Comparison of ENCODE assay signal across 22 mouse cellular contexts in the genomic region with DNA sequence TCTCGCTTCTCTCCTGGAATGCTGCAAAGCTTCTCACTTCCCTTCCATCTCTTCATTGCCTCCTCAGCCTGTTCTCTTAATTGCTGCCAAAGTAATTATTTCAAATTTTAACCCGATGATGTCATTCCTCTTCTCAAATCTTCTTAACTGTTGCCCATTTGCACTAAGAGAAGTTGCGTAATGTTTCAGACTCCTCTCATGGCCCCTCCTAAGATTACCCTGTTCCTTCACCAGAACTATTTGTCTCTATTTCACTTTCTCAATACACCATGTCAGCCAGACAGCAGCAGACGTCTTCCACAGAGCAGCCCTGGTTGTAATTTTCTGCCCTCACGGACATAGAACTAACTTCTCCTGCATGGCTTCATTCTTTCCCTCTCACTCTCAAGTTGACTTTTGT. TPM values are rescaled to one million over a fixed set of nuclear protein-coding genes. Genes with fewer than 3 reads are reported as not detected.
DNase-seq lines count a peak whose midpoint lies in the region; ATAC-seq and TF ChIP-seq lines count a peak whose summit lies in the region.
"Had no signal": no experiment of that assay in that cellular context is flagged by ENCODE, and none has a peak within 500 bp of the region (broad histone marks: within the 10 kb centered on the region; RNA-seq: fewer than 3 reads in every experiment).

No protein-coding gene starts in this region.

- WGBS in kidney, adult 2 months = 60% methylated on average over 5 of the region's 5 CpGs
- 48% methylated on average over 5 of the region's 5 CpGs for WGBS in lung, postnatal 0 days

- H3K4me3 ChIP-seq in gastrocnemius, adult 2 months = no peak overlapping the region
- H3K4me3 ChIP-seq in kidney, adult 2 months (ENCODE audit: insufficient read depth, low read depth, low read length) = no peak overlapping the region
- H3K4me3 ChIP-seq in lung, postnatal 0 days (ENCODE audit: low read depth, low read length) = no peak overlapping the region
- H3K4me3 ChIP-seq: embryonic facial prominence, embryonic 12.5 days; erythroblast, embryonic 14.5 days; forebrain, embryonic 13.5 days; hindbrain, embryonic 15.5 days; intestine, embryonic 15.5 days; midbrain, embryonic 12.5 days had no signal

- peaks cover 14% of the 10 kb centered on the region for H3K4me1 ChIP-seq in kidney, adult 2 months (ENCODE audit: control insufficient read depth, insufficient read depth, low read length)
- H3K4me1 ChIP-seq in lung, postnatal 0 days (ENCODE audit: insufficient read depth, low read depth, low read length) = no peaks in the 10 kb centered on the region
- H3K4me1 ChIP-seq: embryonic facial prominence, embryonic 12.5 days; hindbrain, embryonic 15.5 days; intestine, embryonic 15.5 days had no signal

- no peak overlapping the region for H3K9ac ChIP-seq in lung, postnatal 0 days (replicated peaks; ENCODE audit: low read depth)
- H3K9ac ChIP-seq: embryonic facial prominence, embryonic 12.5 days; forebrain, embryonic 13.5 days; hindbrain, embryonic 15.5 days; intestine, embryonic 15.5 days; liver, embryonic 14.5 days; midbrain, embryonic 12.5 days had no signal

- no peaks in the 10 kb centered on the region for H3K36me3 ChIP-seq in kidney, adult 2 months (ENCODE audit: control insufficient read depth, insufficient read depth, low read length)
- no peaks in the 10 kb centered on the region for H3K36me3 ChIP-seq in lung, postnatal 0 days (ENCODE audit: insufficient read depth, low read length)
- H3K36me3 ChIP-seq: embryonic facial prominence, embryonic 12.5 days; hindbrain, embryonic 15.5 days; intestine, embryonic 15.5 days; midbrain, embryonic 12.5 days had no signal

- peak; percentile 56 for TF ChIP-seq EP300 in lung, postnatal 0 days (IDR thresholded peaks at IDR 0.05)

- peak; percentile 78 for ATAC-seq in lung, postnatal 0 days
- ATAC-seq: CD4-positive, CD25-positive, alpha-beta regulatory T cell, adult 4 months; intestine, embryonic 15.5 days had no signal

- no peak for TF ChIP-seq POLR2A in kidney, adult 2 months (IDR thresholded peaks at IDR 0.05; ENCODE audit: low read depth, low read length)

- 0 out of 2 replicates have a peak overlapping the region, but pooled peaks have one; percentile 22 for H3K4me2 ChIP-seq in lung, postnatal 0 days (replicated peaks; ENCODE audit: low read depth, low read length)
- H3K4me2 ChIP-seq: embryonic facial prominence, embryonic 12.5 days; forebrain, embryonic 13.5 days; hindbrain, embryonic 15.5 days; intestine, embryonic 15.5 days; midbrain, embryonic 12.5 days had no signal

- no peak for TF ChIP-seq CTCF in gastrocnemius, adult 2 months (IDR thresholded peaks at IDR 0.05)
- TF ChIP-seq CTCF in kidney, adult 2 months (conservative IDR thresholded peaks at IDR 0.05; ENCODE audit: insufficient read depth, insufficient read length, low read depth, low read length) = no peak
- no peak for TF ChIP-seq CTCF in lung, postnatal 0 days (IDR thresholded peaks at IDR 0.05)

- DNase-seq in gastrocnemius, adult 2 months = no peak
- DNase-seq in gastrocnemius, adult 8-10 months (ENCODE audit: low spot score in 2 of 2) = no peak
- DNase-seq in kidney, adult 2 months = no peak
- no peak for DNase-seq in kidney, adult 8-10 months
- peak; percentile 87 for DNase-seq in lung, postnatal 0 days (ENCODE audit: low spot score)
- DNase-seq in skeletal muscle tissue, adult 2 months (ENCODE audit: low read depth, low spot score) = peak; percentile 65
- no peak for DNase-seq in right cerebral cortex, adult 2 months (ENCODE audit: low spot score in 2 of 2)
- no peak for DNase-seq in layer of hippocampus, adult 8-10 months (ENCODE audit: low spot score in 2 of 2)
- DNase-seq: adrenal gland, postnatal 25 days; cerebellum, adult 9-10 months; kidney, postnatal 10 days; layer of hippocampus, postnatal 36 days; thymus, adult 2 months had no signal

- H3K9me3 ChIP-seq in lung, postnatal 0 days (ENCODE audit: low read length) = no peaks in the 10 kb centered on the region
- H3K9me3 ChIP-seq: embryonic facial prominence, embryonic 12.5 days; forebrain, embryonic 13.5 days; hindbrain, embryonic 15.5 days; intestine, embryonic 15.5 days; midbrain, embryonic 12.5 days had no signal

- H3K27ac ChIP-seq in gastrocnemius, adult 2 months = peak overlapping the region; percentile 77
- H3K27ac ChIP-seq in kidney, adult 2 months (ENCODE audit: insufficient read depth, low read depth, low read length) = peak overlapping the region; percentile 63
- peak overlapping the region; percentile 86 for H3K27ac ChIP-seq in lung, postnatal 0 days (ENCODE audit: low read length)
- H3K27ac ChIP-seq: embryonic facial prominence, embryonic 12.5 days; forebrain, embryonic 13.5 days; hindbrain, embryonic 15.5 days; intestine, embryonic 15.5 days; liver, embryonic 14.5 days; macrophage; midbrain, embryonic 12.5 days had no signal

- H3K27me3 ChIP-seq in kidney, adult 2 months (replicated peaks; ENCODE audit: control insufficient read depth, insufficient read depth, low read length) = no peaks in the 10 kb centered on the region
- no peaks in the 10 kb centered on the region for H3K27me3 ChIP-seq in lung, postnatal 0 days (replicated peaks; ENCODE audit: insufficient read depth, low read length)
- H3K27me3 ChIP-seq: embryonic facial prominence, embryonic 12.5 days; forebrain, embryonic 13.5 days; hindbrain, embryonic 15.5 days; intestine, embryonic 15.5 days; midbrain, embryonic 12.5 days had no signal

- intact Hi-C loops in gastrocnemius, adult 2 months (cut with DNase I) = no loop called here

RNA-seq across cellular contexts. Expression of a gene that starts 59.1 kb away (rescaled TPM):
- 10 to 100 TPM; 43.9 to 46.9 TPM for total RNA-seq in gastrocnemius, adult 2 months (2021)
- total RNA-seq in gastrocnemius, adult 8-10 months (2022) = 10 to 100 TPM; 46.9 to 58.3 (median 49.8) TPM
- polyA plus RNA-seq in kidney, adult 2 months (2012; rRNA removed) = 12.7 and 13.6 TPM in 2 replicates
- 56.6 and 57.5 TPM in 2 replicates for polyA plus RNA-seq in lung, postnatal 0 days (2015; fragmentation: Nextera tagmentation; extraction: Ambion mirVana)
- total RNA-seq in layer of hippocampus, adult 8-10 months (2022) = 10 to 100 TPM; 30.4 to 37.8 (median 32.3) TPM

Comparison
In these comparisons a context has a peak if more than half of its experiments do, and no peak if none do; other contexts are left out.
1. DNase-seq: peak in lung, postnatal 0 days (single experiment) and skeletal muscle tissue, adult 2 months (single experiment); none in gastrocnemius, adult 2 months (single experiment), gastrocnemius, adult 8-10 months (0 of 2), kidney, adult 2 months (single experiment), kidney, adult 8-10 months (0 of 2), right cerebral cortex, adult 2 months (0 of 2) and layer of hippocampus, adult 8-10 months (0 of 2).
2. Peak in every context shown above with its lines, with median percentiles within 50 percentile points of each other: H3K27ac ChIP-seq.